Mouse (Mus musculus) left cerebral cortex, adult 2 months (tissue): ENCODE measurements around the gene Gm11115. TPM values are rescaled to one million over a fixed set of nuclear protein-coding genes. Genes with fewer than 3 reads are reported as not detected.

Experiments used
- DNase-seq, 2 experiments: peaks; one replicate each; pipeline ENCODE4 v3.0.0; 2021 to 2022; ENCODE audit warnings: low spot score in 2 of 2, mixed read lengths in 1 of 2; ENCODE audit errors: extremely low spot score in 1 of 2
- H3K27ac ChIP-seq: fragments of 200-600 bp; 2 replicates; pipeline ENCODE4 v1.8.1; 2022
- H3K4me3 ChIP-seq: fragments of 200-600 bp; 2 replicates; pipeline ENCODE4 v1.8.1; 2022
- CTCF ChIP-seq: fragments of 200-600 bp; IDR thresholded peaks from 2 replicates; pipeline ENCODE4 v1.8.1; 2022; ENCODE audit warnings: antibody characterized with exemption, mild to moderate bottlenecking, moderate library complexity
- intact Hi-C: fragments of 180-260 bp; cut with DNase I; formaldehyde crosslinking; loops from one replicate; pipeline ENCODE4 v1.15.1; 2025
- long read RNA-seq, 2 experiments: library from polyadenylated mRNA; stranded (forward); transcript quantifications; one replicate each; pipeline ENCODE4 v2.0.0; 2021; ENCODE audit warnings: borderline mapping rate in 2 of 2
- total RNA-seq, 2 experiments: library from RNA; stranded (reverse); gene quantifications; 2 replicates each; pipeline ENCODE4 v1.2.3; 2021

The Gm11115 gene
- not detected for total RNA-seq
- long read RNA-seq, experiment 1, result 0 reads
- long read RNA-seq, experiment 2, result 0 reads

DNA sequence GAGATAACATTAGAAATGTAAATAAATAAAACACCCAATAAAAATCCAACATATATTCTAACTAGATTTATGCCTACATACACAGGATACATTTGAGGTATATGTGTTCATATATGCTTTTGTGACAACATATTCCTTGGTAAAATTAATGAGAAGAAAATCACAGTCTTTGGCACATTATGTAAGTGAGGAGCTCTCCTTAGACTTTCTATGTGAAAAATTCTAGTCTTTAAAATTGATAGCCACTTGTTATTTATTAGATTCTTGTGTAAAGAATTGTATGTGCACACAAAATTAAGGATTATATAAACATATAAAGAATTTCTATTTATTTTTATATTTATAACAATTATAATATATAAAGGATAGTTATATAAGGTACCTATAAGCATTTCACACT, at the start of gene Gm11115:
TSS of gene Gm11115 (minus strand) at position 101 of the 400 bp plus-strand sequence.
- H3K27ac ChIP-seq, result no peak within 1 kb of the TSS

DNA sequence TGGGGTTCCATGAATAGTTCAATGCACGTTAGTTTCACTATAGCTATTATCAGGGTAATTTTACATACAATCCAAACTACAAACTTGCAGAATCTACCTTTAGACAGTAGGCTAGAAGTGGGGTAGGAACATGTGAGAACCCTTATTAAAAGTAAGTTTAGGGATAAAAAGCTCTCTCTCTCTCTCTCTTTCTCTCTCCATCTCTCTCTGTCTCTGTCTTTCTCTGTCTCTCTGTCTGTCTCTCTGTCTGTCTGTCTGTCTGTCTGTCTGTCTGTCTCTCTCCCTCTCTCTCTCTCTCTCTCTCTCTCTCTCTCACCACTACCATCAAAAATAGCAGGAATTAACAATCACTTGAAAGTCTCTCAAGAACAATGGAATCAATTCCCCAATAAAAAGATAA, 42.5 kb downstream of the Gm11115 start, which contains the start of gene Gm11116:
TSS of gene Gm11116 (minus strand) at position 101 of the 400 bp plus-strand sequence.
- TF ChIP-seq CTCF, result no peak
- intact Hi-C loops, result loop anchor here (10.0 kb wide), 1 partner anchor 233 kb away; no protein-coding TSS in a partner anchor
- Histone ChIP-seq H3K4me3 (no peak within 1 kb of the TSS), H3K27ac (no peak within 1 kb of the TSS)
- no peak for DNase-seq

More for the DNA sequence above, at the start of gene Gm11115:
- no peak for DNase-seq
- no peak for TF ChIP-seq CTCF
- no peak within 1 kb of the TSS for H3K4me3 ChIP-seq
- intact Hi-C loops, result no loop called here

Other genes starting within 250 kb of the Gm11115 start
- not detected for gene Csn3, start 228.5 kb downstream of the Gm11115 start, total RNA-seq
- not detected for gene 2310003L06Rik, start 184.6 kb downstream of the Gm11115 start, total RNA-seq
- gene Gm28434, start 184.6 kb downstream of the Gm11115 start, total RNA-seq, result not detected
- gene Cabs1, start 174.7 kb downstream of the Gm11115 start, total RNA-seq, result not detected
- gene Smr3a, start 151.6 kb downstream of the Gm11115 start, total RNA-seq, result not detected
- not detected for gene Smr2, start 67.5 kb downstream of the Gm11115 start, total RNA-seq
- gene Gm11116, start 42.6 kb downstream of the Gm11115 start, total RNA-seq, result not detected
- not detected for gene Gm7714, start 114.8 kb upstream of the Gm11115 start, total RNA-seq
- not detected for gene Prol1, start 163.2 kb upstream of the Gm11115 start, total RNA-seq
- not detected for gene Amtn, start 222.0 kb upstream of the Gm11115 start, total RNA-seq